Mouse (Mus musculus): ENCODE data around the gene Smad3. TPM values are rescaled to one million over a fixed set of nuclear protein-coding genes. Genes with fewer than 3 reads are reported as not detected.
A peak's percentile ranks its signal among the peaks of the same experiment; 100 is the strongest.

Smad3 gene
- total RNA-seq (2021): 10 to 100 TPM; 17.0 to 22.6 TPM

DNA sequence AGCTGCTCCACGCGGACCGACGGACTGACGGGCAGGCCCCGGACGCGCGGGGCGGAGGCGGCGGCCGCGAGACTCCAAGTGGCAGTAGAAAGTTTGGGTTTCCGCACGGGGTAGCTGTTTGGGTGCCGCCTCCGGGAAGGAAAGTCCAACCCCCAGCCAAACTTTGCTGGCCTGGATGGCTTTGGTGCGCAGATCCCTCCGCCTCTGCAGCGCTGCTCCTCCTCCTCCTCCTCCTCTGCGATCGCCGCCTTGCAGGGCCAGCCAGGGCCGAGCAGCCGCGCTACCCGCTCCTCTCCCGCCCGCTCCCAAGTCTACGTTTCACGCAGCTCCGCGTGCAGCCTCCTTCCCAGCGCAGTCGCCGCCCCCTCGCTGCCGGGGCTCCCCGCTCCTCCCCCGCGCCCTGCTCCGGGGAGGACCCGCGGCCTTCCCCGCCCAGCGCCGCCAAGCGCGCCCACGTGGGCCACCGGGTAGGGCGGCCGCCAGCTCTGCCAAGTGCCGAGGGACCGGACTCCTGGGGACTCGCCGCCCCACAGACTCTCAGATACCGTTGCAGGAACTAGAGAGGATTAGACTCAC lies at the start of gene Smad3:
TSS of gene Smad3 (minus strand) at position 130 of the 576 bp plus-strand sequence.
- peak; percentile 93 to 96 for DNase-seq
- intact Hi-C loops (cut with DNase I): loop anchor here (5.0 to 10.0 kb wide), 4 partner anchors 84 to 623 kb away; no protein-coding TSS in a partner anchor

DNA sequence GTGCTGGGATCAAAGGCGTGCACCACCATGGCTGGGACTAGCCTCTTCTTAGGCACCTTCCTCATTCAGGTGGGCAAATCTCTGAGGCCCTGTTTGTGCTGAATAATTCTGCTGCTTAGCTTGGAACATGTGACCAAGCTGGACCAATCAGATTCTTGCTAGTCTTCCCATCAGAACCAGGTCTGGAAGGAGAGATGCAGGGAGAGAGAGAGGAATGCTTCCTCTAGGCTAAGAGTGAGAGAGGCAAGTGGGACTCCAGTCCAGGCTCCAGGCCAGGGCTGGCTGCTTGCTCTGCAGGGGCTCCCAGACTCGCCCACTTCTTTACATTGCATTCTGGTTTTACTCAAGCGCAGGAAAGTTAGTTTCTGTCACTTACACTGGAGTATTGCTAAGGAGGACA lies 47.1 kb upstream of the Smad3 start:
- DNase-seq: no peak

DNA sequence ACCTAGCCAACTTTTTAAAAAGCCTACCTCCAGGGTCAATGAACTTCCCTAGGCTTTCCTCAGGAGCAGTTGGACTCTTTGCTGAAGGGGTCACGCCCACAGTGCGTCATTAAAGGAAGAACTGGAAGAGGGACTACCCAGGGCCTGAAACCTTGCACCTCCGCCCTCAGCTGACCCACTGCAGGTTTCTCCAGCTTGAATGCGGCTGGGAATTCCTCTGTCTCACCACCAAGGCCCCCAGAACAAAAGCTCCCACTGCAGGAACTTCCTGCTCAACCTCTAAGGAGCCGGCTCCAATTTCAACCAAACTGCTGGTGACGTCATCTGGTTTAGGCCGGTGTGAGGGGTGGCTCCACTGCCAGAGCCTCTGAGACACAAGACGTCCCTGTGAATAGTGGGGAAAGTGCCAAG lies 45.4 kb upstream of the Smad3 start:
- DNase-seq: no peak
- intact Hi-C loops (cut with DNase I): no loop called here

More for the DNA sequence above, 47.1 kb upstream of the Smad3 start:
- intact Hi-C loops (cut with DNase I): no loop called here

DNA sequence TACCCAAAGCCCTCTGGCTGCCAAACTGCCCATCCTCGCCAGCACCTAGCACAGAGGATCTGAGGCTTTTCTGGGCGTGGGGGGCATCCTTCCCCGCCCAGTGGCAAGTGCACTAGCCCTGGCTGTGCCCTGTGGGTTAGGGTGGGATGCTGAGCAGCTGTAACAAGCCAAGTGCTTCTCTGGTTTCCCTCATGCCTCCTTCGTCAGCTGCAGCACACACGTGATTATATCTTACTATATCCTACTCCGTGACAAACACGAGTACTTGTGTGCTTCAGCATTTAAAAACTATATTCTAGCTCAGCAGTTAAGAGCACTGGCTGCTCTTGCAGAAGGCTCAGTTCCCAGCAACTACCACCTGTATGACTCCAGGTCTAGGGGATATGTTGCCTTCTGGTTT lies 44.7 kb upstream of the Smad3 start:
- intact Hi-C loops (cut with DNase I): no loop called here

DNA sequence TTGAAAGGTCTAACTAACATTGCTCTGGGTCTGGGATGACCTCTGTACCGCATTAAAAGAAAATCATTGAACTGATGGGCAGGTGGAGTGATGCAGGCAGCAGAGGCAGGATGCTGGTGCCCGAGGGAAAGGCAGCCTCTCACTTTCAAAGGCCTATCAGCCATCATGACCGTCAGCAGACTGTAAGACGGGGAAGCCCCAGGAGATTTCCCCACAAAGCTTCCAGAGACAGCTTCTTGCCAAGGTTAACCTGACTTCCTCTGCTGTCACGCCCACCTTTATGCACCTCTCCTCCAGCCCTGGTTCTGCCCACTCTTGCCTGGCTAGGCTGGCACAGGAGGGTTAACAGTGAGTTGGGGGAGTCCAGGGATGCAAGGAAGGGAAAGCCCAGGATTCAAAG lies 44.3 kb upstream of the Smad3 start:
- intact Hi-C loops (cut with DNase I): no loop called here

More for the DNA sequence above, 44.7 kb upstream of the Smad3 start:
- no peak for DNase-seq

DNA sequence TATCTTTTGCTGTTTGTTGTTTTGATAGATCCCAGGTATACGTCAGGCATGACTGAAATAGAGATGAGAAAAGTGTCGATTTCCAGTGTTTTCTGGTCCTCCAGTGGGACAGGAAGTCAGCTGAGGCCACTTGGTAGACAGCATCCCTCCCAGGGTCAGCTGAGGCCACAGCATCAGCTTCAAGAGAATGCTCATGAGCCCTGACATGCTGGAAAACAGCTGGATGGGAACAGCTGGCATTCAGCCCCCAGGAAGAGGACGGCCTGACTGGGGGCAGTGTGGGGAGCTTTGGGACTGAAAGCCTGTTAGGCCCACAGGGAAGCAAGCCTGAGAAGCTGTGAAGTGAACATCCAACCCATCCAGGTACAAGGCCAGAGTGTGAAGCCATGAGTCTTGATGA lies 38.6 kb upstream of the Smad3 start:
- peak; percentile 60 to 69 for DNase-seq
- intact Hi-C loops (cut with DNase I): no loop called here

More for the DNA sequence above, 44.3 kb upstream of the Smad3 start:
- DNase-seq: no peak

DNA sequence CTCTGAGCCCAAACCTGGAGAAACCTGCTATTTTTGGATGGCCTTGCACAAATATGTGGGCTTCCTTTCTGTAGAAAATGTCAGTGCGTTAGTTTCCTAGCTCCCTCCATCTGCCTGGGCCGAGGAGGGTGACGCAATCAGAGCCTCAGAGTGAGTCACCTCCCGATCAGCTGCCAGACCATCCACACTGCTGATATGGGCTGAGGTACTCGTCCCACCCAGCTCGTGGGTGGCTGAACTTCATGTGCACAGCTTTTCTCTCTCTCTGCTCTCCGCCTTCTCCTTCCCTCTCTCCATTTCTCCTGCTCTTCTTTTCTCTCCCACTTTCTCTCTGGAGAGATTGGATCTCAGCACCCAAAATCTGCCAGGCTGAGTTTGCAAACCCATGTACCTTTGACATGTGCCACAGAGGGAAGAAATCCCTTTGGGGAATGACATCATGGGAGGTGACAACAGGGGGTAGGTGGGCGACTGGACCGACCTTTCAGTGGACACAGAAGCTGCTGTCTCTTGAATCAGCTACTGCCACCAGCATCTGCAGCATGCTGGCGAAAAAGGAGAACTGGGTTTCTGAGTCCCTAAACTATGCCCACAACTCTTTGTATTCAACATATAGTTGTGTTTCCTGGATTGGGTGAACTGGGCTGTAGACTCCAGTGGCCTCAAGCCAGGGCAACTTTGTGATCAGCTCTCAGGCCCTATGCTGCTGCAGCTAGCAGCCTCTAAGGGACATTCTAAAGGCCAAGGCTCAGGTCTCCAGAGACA lies 36.1 kb upstream of the Smad3 start:
- DNase-seq: peak; percentile 81 to 85

DNA sequence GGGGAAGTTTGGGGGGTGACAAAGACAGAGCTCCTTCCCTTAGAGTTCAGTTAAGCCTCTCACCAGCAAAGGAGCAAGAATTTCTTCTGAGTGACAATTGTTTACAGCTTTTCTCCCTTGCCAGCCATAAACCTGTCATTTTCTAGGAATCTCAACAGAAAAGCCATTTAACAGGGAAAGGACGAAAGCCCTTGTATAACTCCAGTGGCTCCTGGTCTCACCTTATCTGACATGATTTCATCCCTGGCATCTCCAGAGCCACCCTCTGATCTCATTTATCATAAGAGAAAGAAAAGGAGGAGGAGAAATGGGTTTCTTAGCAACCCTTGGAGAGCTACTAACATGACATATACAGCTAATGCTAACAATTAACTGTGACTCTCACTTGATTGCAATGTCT lies 33.9 kb upstream of the Smad3 start:
- no peak for DNase-seq
- intact Hi-C loops (cut with DNase I): no loop called here

More for the DNA sequence above, 36.1 kb upstream of the Smad3 start:
- intact Hi-C loops (cut with DNase I): no loop called here

DNA sequence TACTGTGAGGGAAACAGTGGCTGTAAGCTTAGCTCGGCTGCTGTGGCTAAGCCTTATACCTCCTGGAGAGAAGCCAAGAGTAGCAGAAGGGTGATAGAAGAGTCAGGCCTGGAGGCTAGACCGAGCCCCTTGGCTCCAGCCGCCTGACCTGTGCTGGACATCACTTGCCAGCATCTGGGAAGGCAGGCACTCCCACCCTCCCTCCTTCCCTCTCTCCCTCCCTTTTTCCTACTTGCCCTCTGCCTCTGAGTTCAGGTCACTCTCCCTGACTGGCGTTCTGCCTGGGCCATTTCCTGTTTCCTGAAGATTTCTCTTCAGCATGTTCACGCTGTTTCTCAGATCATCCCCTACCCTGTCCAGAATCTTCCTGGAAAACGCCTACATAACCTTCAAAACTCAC lies 33.5 kb upstream of the Smad3 start:
- intact Hi-C loops (cut with DNase I): no loop called here
- peak; percentile 63 to 69 for DNase-seq

DNA sequence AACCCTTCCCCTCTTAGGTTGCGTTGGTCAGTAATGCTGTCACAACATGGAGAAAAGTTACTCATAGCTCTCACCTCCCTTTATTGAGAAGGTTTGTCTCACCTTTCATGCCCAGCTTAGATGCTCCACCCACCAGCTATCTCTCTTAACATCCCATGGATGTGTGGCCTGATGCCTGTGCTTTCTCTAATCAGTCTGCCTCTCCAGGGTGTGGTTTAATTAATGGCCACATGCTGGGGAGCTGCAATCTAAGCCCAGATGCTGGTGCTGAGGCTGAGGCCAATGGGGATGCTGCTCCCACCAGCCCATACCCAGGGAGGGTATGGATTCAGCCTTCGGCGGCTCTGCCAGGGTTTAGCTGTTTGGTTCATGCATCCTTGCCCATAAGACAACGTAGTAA lies 32.4 kb upstream of the Smad3 start:
- intact Hi-C loops (cut with DNase I): no loop called here
- no peak for DNase-seq

DNA sequence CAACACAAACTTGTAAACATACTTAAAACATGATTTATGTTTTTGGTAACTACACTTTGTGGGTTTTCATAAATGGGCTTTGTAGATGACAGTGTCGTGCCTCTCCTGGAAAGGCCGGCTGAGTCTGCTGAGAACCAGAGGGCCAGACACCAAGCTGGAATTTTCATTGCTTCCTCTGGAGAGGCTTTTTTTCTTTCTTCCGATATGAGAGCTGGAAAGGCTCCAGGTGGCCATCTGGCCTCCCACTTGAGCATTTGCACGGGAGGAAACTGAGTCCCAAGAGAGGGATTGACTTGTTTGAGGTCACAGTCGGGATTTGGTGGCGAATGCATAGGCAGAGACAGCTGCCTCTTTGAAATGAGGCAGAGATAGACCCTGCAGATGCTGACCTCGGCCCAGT lies 31.6 kb upstream of the Smad3 start:
- peak; percentile 79 to 82 for DNase-seq
- intact Hi-C loops (cut with DNase I): no loop called here

DNA sequence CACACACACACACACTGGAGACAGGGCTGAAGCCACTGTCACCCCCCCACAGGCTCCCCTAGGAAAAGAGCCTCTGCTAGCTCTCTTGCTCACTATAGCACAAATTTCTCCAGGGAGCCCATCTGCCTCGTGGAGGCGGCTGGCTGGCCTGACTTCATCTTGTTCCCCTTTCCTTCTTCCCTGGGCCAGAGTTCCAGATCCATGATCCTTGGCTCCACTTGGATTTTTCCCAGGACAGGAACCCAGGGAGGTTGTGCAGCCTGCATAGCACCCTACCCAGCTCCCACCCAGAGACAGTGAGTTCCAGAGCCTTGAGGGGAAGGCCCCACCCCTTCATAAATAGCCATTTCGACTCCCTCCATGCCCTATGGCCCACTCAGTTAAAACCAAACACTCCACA lies 29.8 kb upstream of the Smad3 start:
- DNase-seq: no peak
- intact Hi-C loops (cut with DNase I): no loop called here

DNA sequence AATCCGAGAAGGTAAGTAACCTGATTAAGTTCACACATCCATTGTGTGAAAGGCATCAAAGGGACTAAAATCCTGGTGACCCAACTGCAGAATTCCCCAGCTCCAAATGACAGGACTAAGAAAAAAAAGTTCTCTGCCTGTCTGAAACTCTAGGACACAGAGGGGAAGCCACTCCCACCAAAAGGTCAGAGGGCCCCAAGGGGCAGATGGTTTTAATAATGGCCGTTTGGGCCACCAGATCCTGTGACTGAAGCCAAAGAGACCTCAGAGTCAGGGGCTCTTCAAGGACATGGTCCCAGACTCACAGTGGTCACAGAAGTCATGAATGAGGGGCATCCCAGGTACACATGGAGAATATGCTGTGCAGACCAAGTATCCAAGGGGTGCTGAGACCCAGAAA lies 29.3 kb upstream of the Smad3 start:
- no peak for DNase-seq
- intact Hi-C loops (cut with DNase I): no loop called here

DNA sequence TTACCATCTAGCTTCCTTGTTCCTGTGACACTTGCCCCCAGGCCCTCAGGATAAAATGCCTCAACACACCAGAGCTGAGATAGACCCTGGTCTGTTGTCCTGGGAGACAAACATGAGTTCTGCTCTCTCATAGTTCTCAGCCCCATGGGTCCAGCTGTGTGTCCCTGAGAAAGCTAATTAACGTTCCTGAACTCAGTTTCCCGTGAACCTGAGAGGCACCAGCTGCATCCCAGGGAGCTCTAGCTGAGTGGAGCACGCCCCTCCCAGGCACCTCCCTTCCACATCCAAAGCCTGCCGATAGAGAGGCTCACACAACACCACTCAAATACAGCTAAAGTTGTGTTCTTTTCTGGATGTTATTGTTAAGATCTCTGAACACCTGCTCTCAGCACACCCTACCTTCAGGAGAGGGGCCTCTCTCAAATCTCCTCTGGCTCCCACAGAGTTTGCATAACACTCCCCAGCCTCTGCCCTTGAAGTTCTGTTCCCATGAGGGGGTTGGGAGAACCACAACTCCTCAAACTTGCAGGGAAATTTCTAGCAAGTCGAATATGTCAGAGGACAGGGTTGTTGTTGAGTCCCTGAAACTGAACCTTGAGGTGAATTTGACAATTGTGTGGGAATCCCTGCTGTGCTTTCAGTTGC lies 28.4 kb upstream of the Smad3 start:
- intact Hi-C loops (cut with DNase I): no loop called here
- no peak for DNase-seq

DNA sequence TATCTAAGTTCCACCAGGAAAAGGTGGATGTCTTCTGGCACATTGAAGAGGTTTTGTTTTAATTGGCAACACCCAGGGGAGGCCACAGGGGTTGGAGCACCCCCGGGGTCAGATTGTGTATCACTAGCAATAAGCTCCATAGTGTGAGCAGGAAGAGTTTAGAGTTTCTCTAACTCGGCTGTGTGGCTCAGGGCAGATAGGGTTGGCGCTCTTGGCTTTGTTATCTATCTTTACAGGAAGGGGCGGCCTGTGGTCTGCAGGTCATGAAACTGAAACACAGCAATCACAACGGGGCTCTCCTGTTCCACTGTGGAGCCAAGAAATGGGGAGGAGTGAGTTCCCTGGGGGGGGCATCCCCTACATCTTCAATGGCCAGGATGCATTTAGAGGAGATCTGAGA lies 27.7 kb upstream of the Smad3 start:
- intact Hi-C loops (cut with DNase I): no loop called here
- DNase-seq: no peak

DNA sequence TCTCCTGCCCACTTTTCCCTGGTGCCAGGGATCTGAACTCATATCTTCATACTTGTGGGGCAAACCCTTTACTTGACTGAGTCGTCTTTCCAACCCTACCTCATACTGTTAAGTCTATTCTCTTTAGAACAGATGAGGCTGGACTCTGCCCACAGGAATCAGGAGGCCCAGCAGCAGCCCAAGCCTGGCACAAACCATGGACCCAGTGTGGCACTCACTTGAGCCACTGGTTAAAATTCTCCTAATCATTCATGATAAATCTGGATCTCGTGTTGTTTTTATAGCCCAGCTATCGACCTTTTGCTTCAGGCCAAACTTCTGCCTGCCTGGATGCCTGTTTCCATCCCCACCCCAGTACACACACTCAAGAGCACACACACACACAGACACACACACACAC lies 26.8 kb upstream of the Smad3 start:
- intact Hi-C loops (cut with DNase I): no loop called here
- no peak for DNase-seq

DNA sequence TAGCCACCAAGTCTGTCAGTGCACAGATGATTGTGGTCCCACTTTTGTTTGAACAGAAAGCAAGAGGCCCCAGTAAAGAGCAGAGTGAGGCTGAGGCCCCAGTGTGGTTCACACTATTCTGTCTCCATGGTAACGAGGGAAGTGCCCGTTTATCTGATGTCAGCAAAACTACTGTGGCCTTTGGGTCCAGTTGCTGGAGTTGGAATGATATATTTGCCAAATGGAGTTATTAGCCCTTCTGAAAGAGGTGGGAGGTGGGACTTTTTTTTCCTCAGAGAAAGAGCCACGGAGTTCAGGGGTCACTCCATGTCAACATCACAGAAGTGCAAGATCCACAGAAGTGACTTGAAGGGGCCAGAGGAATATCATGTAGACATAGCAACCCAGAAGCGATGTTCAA lies 24.9 kb upstream of the Smad3 start:
- no peak for DNase-seq
- intact Hi-C loops (cut with DNase I): no loop called here

DNA sequence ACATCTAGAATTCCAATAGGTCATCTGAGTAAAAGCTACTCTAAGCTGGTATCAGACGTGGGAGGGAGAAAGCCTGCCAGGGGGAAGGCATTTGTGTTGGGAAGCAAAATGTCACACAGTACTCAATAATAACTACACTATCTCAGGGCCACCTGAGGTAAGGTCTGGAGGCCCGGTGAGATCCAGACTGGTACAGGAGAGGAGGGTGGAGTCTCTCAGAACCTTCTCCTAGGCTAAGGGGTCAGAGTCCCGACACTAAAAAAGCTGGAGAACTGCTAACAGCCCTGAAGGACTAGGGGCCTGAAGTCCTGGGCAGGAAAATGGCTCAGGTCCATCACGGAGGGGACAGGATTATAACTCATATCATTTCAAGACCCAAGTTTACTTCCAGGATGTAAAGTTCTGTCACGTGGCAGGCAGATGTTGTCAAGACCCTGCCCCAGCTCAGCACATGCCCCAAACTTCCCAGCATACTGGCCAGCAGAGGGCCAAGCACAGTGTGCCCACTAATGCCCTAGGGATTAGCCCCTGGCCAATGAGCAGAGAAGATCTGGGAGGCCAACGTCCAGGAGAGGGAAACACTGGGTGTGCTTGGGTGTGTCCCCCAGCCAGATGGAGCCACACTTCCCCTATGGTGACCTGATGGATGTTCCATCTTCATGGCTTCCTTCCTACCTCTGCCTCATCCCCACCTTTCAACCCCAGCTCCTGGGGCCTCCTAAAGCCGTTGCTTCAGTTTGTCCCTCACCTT lies 24.1 kb upstream of the Smad3 start:
- intact Hi-C loops (cut with DNase I): no loop called here
- DNase-seq: no peak

DNA sequence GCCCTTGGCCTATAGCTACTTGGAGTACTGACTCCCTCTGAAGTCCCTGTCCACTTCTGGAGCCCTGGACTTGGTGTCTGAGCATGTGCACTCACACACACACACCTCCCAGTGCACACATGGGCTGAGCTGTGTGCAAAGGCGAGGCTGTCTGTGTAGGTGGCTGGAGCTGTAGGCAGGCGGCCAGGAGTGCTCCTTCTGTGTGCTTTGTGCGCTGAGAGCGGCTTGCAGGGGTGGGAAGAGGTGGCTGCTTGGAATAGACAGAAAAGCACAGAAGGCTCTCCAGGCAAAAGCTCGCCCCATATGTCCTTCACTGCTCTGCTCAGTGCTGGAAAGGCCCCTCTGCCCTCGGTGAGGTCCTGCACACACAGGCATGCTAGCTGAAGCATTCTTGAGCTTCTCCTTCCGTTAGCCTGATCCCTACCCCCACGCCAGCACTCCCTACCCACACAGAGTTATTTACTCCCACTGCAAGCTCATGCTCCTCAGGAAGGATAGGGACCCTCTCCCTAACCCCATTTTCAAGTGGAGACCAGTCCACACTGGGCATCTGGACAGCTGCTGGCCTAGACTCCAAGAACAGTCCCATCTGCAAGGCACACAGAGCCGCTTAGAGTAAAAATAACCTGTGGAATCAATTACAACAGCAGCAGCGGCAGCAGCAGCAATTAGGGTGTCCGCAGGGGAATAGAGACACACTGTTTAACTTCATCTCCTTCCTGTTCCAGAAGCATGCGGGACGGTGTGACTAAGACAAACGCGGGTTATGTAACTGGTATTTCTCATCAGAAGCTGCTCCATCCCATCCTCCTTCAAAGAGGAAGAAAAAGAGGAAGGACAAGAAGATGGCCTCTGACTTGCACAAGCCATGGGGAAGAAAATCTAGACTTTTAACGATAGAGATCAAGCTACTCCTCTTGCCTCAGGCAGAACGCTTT lies 22.4 kb upstream of the Smad3 start:
- intact Hi-C loops (cut with DNase I): no loop called here
- peak; percentile 51 to 53 for DNase-seq

DNA sequence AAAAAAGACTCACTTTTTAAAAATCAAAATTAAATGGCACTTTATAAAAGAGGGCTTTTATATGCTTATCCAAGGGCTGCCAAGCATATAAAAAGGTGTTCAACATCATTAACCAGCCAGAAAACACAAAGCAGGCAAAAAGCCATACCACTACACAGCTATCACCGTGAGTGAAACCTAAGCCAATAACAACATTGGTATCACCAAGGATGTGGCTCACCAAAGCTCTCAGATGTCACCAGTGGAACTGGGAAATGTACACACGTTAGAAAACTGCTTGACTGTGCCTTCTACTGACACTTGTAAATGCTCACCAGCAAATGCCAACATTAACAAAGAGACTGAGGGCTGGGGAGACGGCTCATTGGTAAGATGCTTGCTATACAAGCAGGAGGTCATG lies 18.9 kb upstream of the Smad3 start:
- no peak for DNase-seq

More for the DNA sequence above, 18.9 kb upstream of the Smad3 start:
- intact Hi-C loops (cut with DNase I): no loop called here
